Mouse (Mus musculus) cortical plate, adult 2 months (tissue): Measurements from ENCODE around the gene Mmel1. TPM values are rescaled to one million over a fixed set of nuclear protein-coding genes. Genes with fewer than 3 reads are reported as not detected.

Source experiments
- H3K27ac ChIP-seq: fragments of 200-500 bp; 2 replicates; pipeline ENCODE4 v1.5.1; 2012; ENCODE audit warnings: low read length, control low read depth, inconsistent platforms; ENCODE audit not compliant: insufficient read depth
- H3K4me1 ChIP-seq: fragments of 200-500 bp; 2 replicates; pipeline ENCODE4 v1.6.1; 2011; ENCODE audit warnings: low read length; ENCODE audit not compliant: control insufficient read depth, insufficient read depth
- H3K4me3 ChIP-seq: fragments of 200-500 bp; 2 replicates; pipeline ENCODE4 v1.5.1; 2011; ENCODE audit warnings: mild to moderate bottlenecking, low read length, control low read depth; ENCODE audit not compliant: insufficient read depth
- CTCF ChIP-seq: fragments of 200-500 bp; IDR thresholded peaks from 2 replicates; pipeline ENCODE4 v1.5.1; 2011; ENCODE audit warnings: mild to moderate bottlenecking, control low read depth, low read length; ENCODE audit not compliant: insufficient read depth; ENCODE audit errors: extremely low read depth
- POLR2A ChIP-seq: fragments of 200-500 bp; IDR thresholded peaks from 2 replicates; pipeline ENCODE4 v1.6.1; 2011; ENCODE audit warnings: mild to moderate bottlenecking, low read length, control low read depth; ENCODE audit not compliant: insufficient read depth; ENCODE audit errors: extremely low read depth
- polyA plus RNA-seq: library from polyadenylated mRNA; depleted of rRNA; stranded (reverse); fragments of >200 nt; gene quantifications from 2 replicates; pipeline ENCODE4 v1.2.3, GENCODE M21; 2012; rRNA removed

Mmel1 gene
- 1.1 and 1.2 TPM in 2 replicates for polyA plus RNA-seq

GRCm38 (mm10) chr4:154869440-154869839 lies at the start of gene Mmel1:
TSS of gene Mmel1 (plus strand) at chr4:154869585.
- TF ChIP-seq CTCF: no peak
- TF ChIP-seq POLR2A: no peak
- Histone ChIP-seq H3K4me1 (no peaks in the 10 kb centered on the region), H3K4me3 (no peak within 1 kb of the TSS), H3K27ac (no peak within 1 kb of the TSS)

- TF ChIP-seq POLR2A: no peak
- peak; percentile 93 for TF ChIP-seq CTCF
- no peaks in the 10 kb centered on the region for H3K4me1 ChIP-seq
- H3K4me3 ChIP-seq: no peak overlapping the region
- no peak overlapping the region for H3K27ac ChIP-seq
Observed at GRCm38 (mm10) chr4:154825662-154826061, 43.7 kb upstream of the Mmel1 start.

GRCm38 (mm10) chr4:154826224-154826623 lies 43.2 kb upstream of the Mmel1 start:
- H3K4me3 ChIP-seq: no peak overlapping the region
- no peak overlapping the region for H3K27ac ChIP-seq
- no peak for TF ChIP-seq CTCF
- no peak for TF ChIP-seq POLR2A
- no peaks in the 10 kb centered on the region for H3K4me1 ChIP-seq

- H3K4me1 ChIP-seq: no peaks in the 10 kb centered on the region
- no peak for TF ChIP-seq CTCF
- TF ChIP-seq POLR2A: no peak
- H3K27ac ChIP-seq: no peak overlapping the region
Observed at GRCm38 (mm10) chr4:154827181-154827580, 42.2 kb upstream of the Mmel1 start.

GRCm38 (mm10) chr4:154827861-154828610 lies 41.3 kb upstream of the Mmel1 start:
- TF ChIP-seq CTCF: no peak
- TF ChIP-seq POLR2A: no peak
- Histone ChIP-seq H3K4me3 (no peak overlapping the region), H3K4me1 (no peaks in the 10 kb centered on the region), H3K27ac (no peak overlapping the region)

More at GRCm38 (mm10) chr4:154827181-154827580, 42.2 kb upstream of the Mmel1 start:
- no peak overlapping the region for H3K4me3 ChIP-seq

- Histone ChIP-seq H3K4me3 (no peak overlapping the region), H3K27ac (no peak overlapping the region), H3K4me1 (no peaks in the 10 kb centered on the region)
- TF ChIP-seq POLR2A (no peak), CTCF (no peak)
Observed at GRCm38 (mm10) chr4:154831915-154832573, 37.3 kb upstream of the Mmel1 start.

GRCm38 (mm10) chr4:154836183-154836915 lies 33.0 kb upstream of the Mmel1 start:
- TF ChIP-seq POLR2A (no peak), CTCF (no peak)

GRCm38 (mm10) chr4:154837170-154837569 lies 32.2 kb upstream of the Mmel1 start, which contains the start of gene Ttc34:
TSS of gene Ttc34 (plus strand) at chr4:154837459.
- Histone ChIP-seq H3K4me3 (no peak within 1 kb of the TSS), H3K27ac (no peak within 1 kb of the TSS), H3K4me1 (no peaks in the 10 kb centered on the region)
- no peak for TF ChIP-seq POLR2A
- peak; percentile 93 for TF ChIP-seq CTCF

More at GRCm38 (mm10) chr4:154836183-154836915, 33.0 kb upstream of the Mmel1 start:
- Histone ChIP-seq H3K4me3 (no peak overlapping the region), H3K27ac (no peak overlapping the region), H3K4me1 (no peaks in the 10 kb centered on the region)

- H3K4me1 ChIP-seq: no peaks in the 10 kb centered on the region
- TF ChIP-seq POLR2A: no peak
- TF ChIP-seq CTCF: no peak
- H3K4me3 ChIP-seq: no peak overlapping the region
- no peak overlapping the region for H3K27ac ChIP-seq
Observed at GRCm38 (mm10) chr4:154838741-154839140, 30.6 kb upstream of the Mmel1 start.
